ENCODE assay signal across 29 mouse cellular contexts in the genomic region with DNA sequence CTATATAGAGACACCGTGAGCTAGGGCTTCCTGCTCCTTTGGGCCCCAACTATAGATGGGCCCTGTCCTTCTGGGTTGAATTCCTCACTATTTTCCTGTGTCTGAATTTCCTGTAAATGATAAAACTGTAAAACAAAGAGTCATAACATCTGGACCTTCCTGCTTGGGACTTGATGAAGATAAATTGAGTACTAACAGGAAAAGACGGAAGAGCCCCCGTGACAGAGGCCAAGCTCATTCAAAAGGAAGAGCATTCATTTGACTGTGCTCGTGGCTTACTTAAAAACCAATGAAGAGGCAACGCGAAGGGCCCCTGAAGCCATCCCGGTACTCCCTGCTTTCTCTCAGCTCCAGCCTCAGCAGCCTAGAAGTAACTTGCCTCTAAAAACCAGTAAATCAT.
DNase-seq lines count a peak whose midpoint lies in the region; ATAC-seq and TF ChIP-seq lines count a peak whose summit lies in the region.
"Had no signal": no experiment of that assay in that cellular context is flagged by ENCODE, and none has a peak within 500 bp of the region (broad histone marks: within the 10 kb centered on the region; RNA-seq: fewer than 3 reads in every experiment).

No protein-coding gene starts in this region.

- H3K9me3 ChIP-seq in heart, embryonic 16.5 days (replicated peaks; ENCODE audit: control insufficient read depth, low read length), result no peaks in the 10 kb centered on the region
- no peaks in the 10 kb centered on the region for H3K9me3 ChIP-seq in heart, embryonic 11.5 days (replicated peaks; ENCODE audit: control insufficient read depth, low read length)
- H3K9me3 ChIP-seq in kidney, postnatal 0 days (replicated peaks; ENCODE audit: low read length), result no peaks in the 10 kb centered on the region
- H3K9me3 ChIP-seq in midbrain, embryonic 11.5 days (ENCODE audit: control insufficient read depth, low read length), result no peaks in the 10 kb centered on the region
- no peaks in the 10 kb centered on the region for H3K9me3 ChIP-seq in midbrain, embryonic 13.5 days
- H3K9me3 ChIP-seq: hindbrain, embryonic 12.5 days; limb, embryonic 10.5 days; limb, embryonic 15.5 days; midbrain, embryonic 12.5 days; neural tube, embryonic 13.5 days had no signal

- no peak for TF ChIP-seq CTCF in kidney, postnatal 0 days (IDR thresholded peaks at IDR 0.05; ENCODE audit: low read depth)

- DNase-seq in heart, adult 11 months, result peak; percentile 79
- no peak for DNase-seq in heart, postnatal 25 days (ENCODE audit: low spot score)
- DNase-seq in kidney, postnatal 0 days (ENCODE audit: low spot score), result peak; percentile 77
- DNase-seq in kidney, postnatal 10 days, result no peak
- peak; percentile 10 for DNase-seq in midbrain, embryonic 11.5 days (ENCODE audit: low spot score, missing footprints)
- DNase-seq: adrenal gland, postnatal 10 days; cerebellum, adult 8-10 months; cerebellum, postnatal 25 days; heart, postnatal 10 days; kidney, adult 9 months; layer of hippocampus, adult 9-11 months; liver, postnatal 0 days; lung, postnatal 14 days; right cerebral cortex, postnatal 4 days; thymus, postnatal 4 days had no signal

- no peaks in the 10 kb centered on the region for H3K36me3 ChIP-seq in heart, embryonic 16.5 days (ENCODE audit: control insufficient read depth, insufficient read depth)
- no peaks in the 10 kb centered on the region for H3K36me3 ChIP-seq in heart, embryonic 11.5 days (ENCODE audit: control insufficient read depth, insufficient read depth, low read length)
- H3K36me3 ChIP-seq in kidney, postnatal 0 days (ENCODE audit: insufficient read depth, low read length), result no peaks in the 10 kb centered on the region
- H3K36me3 ChIP-seq in midbrain, embryonic 11.5 days (ENCODE audit: control insufficient read depth, insufficient read depth, low read length), result no peaks in the 10 kb centered on the region
- no peaks in the 10 kb centered on the region for H3K36me3 ChIP-seq in midbrain, embryonic 13.5 days
- H3K36me3 ChIP-seq: hindbrain, embryonic 12.5 days; limb, embryonic 10.5 days; limb, embryonic 15.5 days; midbrain, embryonic 12.5 days; neural tube, embryonic 13.5 days had no signal

- no peak overlapping the region for H3K9ac ChIP-seq in heart, embryonic 16.5 days (ENCODE audit: low read length)
- H3K9ac ChIP-seq in heart, embryonic 11.5 days (ENCODE audit: low read depth, low read length), result no peak overlapping the region
- no peak overlapping the region for H3K9ac ChIP-seq in kidney, postnatal 0 days (ENCODE audit: low read depth, low read length)
- no peak overlapping the region for H3K9ac ChIP-seq in midbrain, embryonic 11.5 days (ENCODE audit: low read length)
- no peak overlapping the region for H3K9ac ChIP-seq in midbrain, embryonic 13.5 days (replicated peaks)
- H3K9ac ChIP-seq: hindbrain, embryonic 12.5 days; limb, embryonic 15.5 days; liver, postnatal 0 days; midbrain, embryonic 12.5 days; neural tube, embryonic 13.5 days had no signal

- intact Hi-C loops in heart, postnatal 25 days (cut with DNase I), result loop anchor here (5.0 kb wide), 1 partner anchor 161 kb away; the partner anchor contains the start of gene Cited2

- H3K4me2 ChIP-seq in heart, embryonic 16.5 days (ENCODE audit: low read depth, low read length), result no peak overlapping the region
- H3K4me2 ChIP-seq in heart, embryonic 11.5 days, result no peak overlapping the region
- H3K4me2 ChIP-seq in kidney, postnatal 0 days (ENCODE audit: low read length), result no peak overlapping the region
- H3K4me2 ChIP-seq in midbrain, embryonic 11.5 days, result no peak overlapping the region
- H3K4me2 ChIP-seq in midbrain, embryonic 13.5 days (replicated peaks), result no peak overlapping the region
- H3K4me2 ChIP-seq: hindbrain, embryonic 12.5 days; limb, embryonic 15.5 days; midbrain, embryonic 12.5 days; neural tube, embryonic 13.5 days had no signal

- WGBS in heart, embryonic 16.5 days, result 60% methylated on average over 7 of the region's 7 CpGs
- WGBS in heart, embryonic 11.5 days (ENCODE audit: insufficient replicate concordance), result 50% methylated on average over 7 of the region's 7 CpGs
- WGBS in kidney, postnatal 0 days, result 41% methylated on average over 7 of the region's 7 CpGs
- 78% methylated on average over 7 of the region's 7 CpGs for WGBS in midbrain, embryonic 11.5 days
- 75% methylated on average over 7 of the region's 7 CpGs for WGBS in midbrain, embryonic 13.5 days

- no peak overlapping the region for H3K27ac ChIP-seq in heart, embryonic 16.5 days (ENCODE audit: low read length)
- no peak overlapping the region for H3K27ac ChIP-seq in heart, embryonic 11.5 days (ENCODE audit: low read depth, low read length)
- no peak overlapping the region for H3K27ac ChIP-seq in kidney, postnatal 0 days
- no peak overlapping the region for H3K27ac ChIP-seq in midbrain, embryonic 11.5 days (ENCODE audit: low read depth, low read length)
- no peak overlapping the region for H3K27ac ChIP-seq in midbrain, embryonic 13.5 days
- H3K27ac ChIP-seq: hindbrain, embryonic 12.5 days; hindbrain, postnatal 0 days; limb, embryonic 10.5 days; limb, embryonic 15.5 days; midbrain, embryonic 12.5 days; neural tube, embryonic 13.5 days; stomach, postnatal 0 days had no signal

- no peak overlapping the region for H3K4me3 ChIP-seq in heart, embryonic 16.5 days (ENCODE audit: low read length)
- no peak overlapping the region for H3K4me3 ChIP-seq in heart, embryonic 11.5 days (ENCODE audit: low read depth, low read length)
- no peak overlapping the region for H3K4me3 ChIP-seq in kidney, postnatal 0 days (replicated peaks; ENCODE audit: low read depth, low read length)
- H3K4me3 ChIP-seq in midbrain, embryonic 11.5 days (ENCODE audit: low read depth, low read length), result no peak overlapping the region
- no peak overlapping the region for H3K4me3 ChIP-seq in midbrain, embryonic 13.5 days (replicated peaks)
- H3K4me3 ChIP-seq: erythroblast, embryonic 14.5 days; hindbrain, embryonic 12.5 days; limb, embryonic 10.5 days; limb, embryonic 15.5 days; midbrain, embryonic 12.5 days; neural tube, embryonic 13.5 days had no signal

- 0 out of 2 replicates have a peak, but pooled peaks have one; percentile 41 for ATAC-seq in heart, embryonic 16.5 days (replicated peaks; ENCODE audit: extremely low read depth, insufficient read depth, low FRiP score)
- no peak for ATAC-seq in heart, embryonic 11.5 days (replicated peaks; ENCODE audit: insufficient number of reproducible peaks, low FRiP score, low TSS enrichment)
- ATAC-seq in kidney, postnatal 0 days (replicated peaks; ENCODE audit: low FRiP score, low read depth), result no peak
- ATAC-seq in midbrain, embryonic 11.5 days (ENCODE audit: low FRiP score), result no peak
- no peak for ATAC-seq in midbrain, embryonic 13.5 days
- ATAC-seq: forebrain, embryonic 16.5 days; hindbrain, postnatal 0 days; intestine, postnatal 0 days; liver, postnatal 0 days; Patski had no signal

- no peaks in the 10 kb centered on the region for H3K27me3 ChIP-seq in heart, embryonic 16.5 days (ENCODE audit: control insufficient read depth, insufficient read depth, low read length)
- H3K27me3 ChIP-seq in heart, embryonic 11.5 days (ENCODE audit: control insufficient read depth, insufficient read depth, low read length), result no peaks in the 10 kb centered on the region
- no peaks in the 10 kb centered on the region for H3K27me3 ChIP-seq in kidney, postnatal 0 days (ENCODE audit: insufficient read depth, low read length)
- H3K27me3 ChIP-seq in midbrain, embryonic 11.5 days (ENCODE audit: control insufficient read depth, insufficient read depth, low read length), result no peaks in the 10 kb centered on the region
- no peaks in the 10 kb centered on the region for H3K27me3 ChIP-seq in midbrain, embryonic 13.5 days
- H3K27me3 ChIP-seq: hindbrain, embryonic 12.5 days; limb, embryonic 15.5 days; midbrain, embryonic 12.5 days; neural tube, embryonic 13.5 days; Patski had no signal

- H3K4me1 ChIP-seq in heart, embryonic 16.5 days (ENCODE audit: control insufficient read depth, insufficient read depth, low read length), result peaks cover 16% of the 10 kb centered on the region
- H3K4me1 ChIP-seq in heart, embryonic 11.5 days (ENCODE audit: control insufficient read depth, insufficient read depth, low read length), result peaks cover 9% of the 10 kb centered on the region
- H3K4me1 ChIP-seq in kidney, postnatal 0 days (replicated peaks; ENCODE audit: insufficient read depth, low read length), result peaks cover 21% of the 10 kb centered on the region
- peaks cover 9% of the 10 kb centered on the region; the same call in 1 of the 2 replicates for H3K4me1 ChIP-seq in midbrain, embryonic 11.5 days (ENCODE audit: control insufficient read depth, insufficient read depth, low read length)
- peaks cover 10% of the 10 kb centered on the region; the same call in 1 of the 2 replicates for H3K4me1 ChIP-seq in midbrain, embryonic 13.5 days (replicated peaks)
- H3K4me1 ChIP-seq: hindbrain, embryonic 12.5 days had no signal

Comparison
In these comparisons a context has a peak if more than half of its experiments do, and no peak if none do; other contexts are left out.
1. DNase-seq: peak in heart, adult 11 months (single experiment), kidney, postnatal 0 days (single experiment) and midbrain, embryonic 11.5 days (single experiment); none in heart, postnatal 25 days (single experiment) and kidney, postnatal 10 days (single experiment).